Mouse (Mus musculus): ENCODE measurements at regions not wholly inside any gene's neighbourhood (a gene's known extent, or its start where the extent isn't known, plus 50 kb on each side); places are given as distances from the start of the nearest gene placed in this dataset.

DNA sequence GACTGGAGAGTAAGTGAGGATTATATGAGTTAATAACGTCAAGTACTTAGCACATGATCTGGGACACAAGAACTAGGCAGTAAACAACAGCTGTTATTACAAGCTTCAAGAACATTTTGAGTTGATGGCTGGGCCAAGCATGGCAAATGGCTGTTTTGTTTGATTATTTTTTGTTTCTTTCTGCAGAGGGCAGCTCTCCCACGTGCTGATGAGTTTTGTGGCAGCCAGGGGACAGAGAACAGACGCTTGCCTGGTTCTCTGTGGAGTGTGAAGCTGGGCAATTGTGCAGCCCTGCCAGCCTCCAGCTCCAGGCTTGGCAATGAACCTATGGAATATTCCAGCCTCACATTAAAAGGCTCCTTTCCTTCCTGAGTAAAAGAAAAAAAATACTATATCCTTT, 592.2 kb downstream of the Tox3 start:
- DNase-seq (ENCODE audit: low read depth) = no peak

DNA sequence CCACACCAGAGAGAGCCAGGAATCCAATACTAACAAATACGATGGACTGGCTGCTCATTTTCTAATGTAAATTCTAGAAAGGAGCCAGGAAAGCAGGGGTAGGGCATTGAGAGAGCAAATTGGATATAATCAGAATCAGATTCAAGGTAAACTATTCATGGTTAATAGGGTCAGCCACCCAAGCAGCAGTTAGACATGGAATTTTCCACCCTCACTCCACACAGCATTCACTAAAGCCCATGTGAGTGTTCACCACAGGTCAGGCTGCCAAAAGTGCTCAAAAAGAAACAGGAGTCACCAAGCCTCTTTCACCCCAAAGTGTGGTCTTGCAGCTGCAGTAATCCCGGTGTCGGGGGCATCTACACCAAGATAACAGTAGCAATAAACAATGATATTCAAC, 596.9 kb downstream of the Tox3 start:
- no peak for DNase-seq (ENCODE audit: low read depth)

- no peak for DNase-seq (ENCODE audit: low read depth)
These were observed 600.4 kb downstream of the Tox3 start for GRCm38 (mm10) chr8:89747726-89748125.

DNA sequence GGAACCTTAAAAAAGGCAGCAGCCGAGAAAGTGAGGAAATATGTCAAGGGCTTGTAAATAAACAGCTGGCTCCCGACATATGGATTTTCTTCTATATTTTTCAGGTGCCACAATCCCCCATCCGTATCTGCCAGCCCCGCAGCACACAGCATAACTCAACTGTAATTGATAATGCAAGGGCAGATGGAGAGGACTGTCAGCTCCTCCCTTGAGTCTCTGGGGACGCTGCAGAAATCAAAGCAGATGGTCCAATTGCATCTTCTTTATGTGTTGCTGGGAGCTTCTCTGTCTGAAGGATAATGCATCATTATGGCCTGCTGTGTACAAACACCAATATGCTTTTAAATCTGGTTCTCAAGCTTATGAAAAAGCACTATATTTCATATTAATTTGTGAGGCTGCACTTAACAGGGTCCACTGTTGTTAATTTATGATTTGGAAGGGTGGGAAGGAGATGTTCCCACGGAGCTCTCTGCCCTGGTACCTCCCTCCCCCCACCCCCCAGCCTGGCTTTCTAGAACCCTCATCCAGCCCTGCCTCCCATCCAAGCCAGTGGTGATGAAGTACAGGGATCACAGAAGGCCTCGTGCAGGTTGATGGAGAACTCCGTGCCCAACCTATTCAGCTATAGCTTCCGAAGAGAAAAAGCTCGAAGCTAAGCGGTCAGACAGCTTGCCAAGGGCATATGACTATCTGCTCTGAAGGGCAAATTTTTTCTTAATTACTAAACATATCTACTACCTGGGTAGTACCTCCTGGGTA, 603.7 kb downstream of the Tox3 start:
- no peak for DNase-seq (ENCODE audit: low read depth)

GRCm38 (mm10) chr8:89738657-89739056, 609.5 kb downstream of the Tox3 start:
- no peak for DNase-seq (ENCODE audit: low read depth)

- no peak for DNase-seq (ENCODE audit: low read depth)
These were observed 610.5 kb downstream of the Tox3 start for GRCm38 (mm10) chr8:89737636-89738035.

DNA sequence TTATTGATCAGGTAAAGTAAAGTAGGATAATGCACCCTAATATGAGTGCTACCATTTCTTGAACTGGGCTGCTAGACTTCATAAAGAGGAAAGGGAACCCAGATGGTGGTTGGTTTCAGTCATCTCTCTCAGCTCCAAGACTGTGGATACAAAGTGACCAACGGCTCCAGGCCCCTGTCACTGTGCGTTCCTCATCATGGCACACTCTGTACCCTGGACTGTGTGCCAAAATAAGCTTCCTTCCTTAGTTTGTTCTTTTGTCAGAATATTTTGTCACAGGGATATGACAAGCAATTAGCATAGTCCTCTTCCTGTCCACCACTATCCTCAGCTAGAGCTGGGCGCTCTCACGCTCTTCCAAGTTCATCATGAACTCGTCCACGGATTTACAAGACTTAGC, 620.9 kb downstream of the Tox3 start:
- DNase-seq (ENCODE audit: low read depth) = no peak

GRCm38 (mm10) chr8:89721684-89722305, 626.3 kb downstream of the Tox3 start:
- DNase-seq (ENCODE audit: low read depth) = no peak

- DNase-seq (ENCODE audit: low read depth) = no peak
These were observed 634.3 kb downstream of the Tox3 start for GRCm38 (mm10) chr8:89713880-89714279.

GRCm38 (mm10) chr8:89707341-89707928, 640.7 kb downstream of the Tox3 start:
- DNase-seq (ENCODE audit: low read depth) = no peak

DNA sequence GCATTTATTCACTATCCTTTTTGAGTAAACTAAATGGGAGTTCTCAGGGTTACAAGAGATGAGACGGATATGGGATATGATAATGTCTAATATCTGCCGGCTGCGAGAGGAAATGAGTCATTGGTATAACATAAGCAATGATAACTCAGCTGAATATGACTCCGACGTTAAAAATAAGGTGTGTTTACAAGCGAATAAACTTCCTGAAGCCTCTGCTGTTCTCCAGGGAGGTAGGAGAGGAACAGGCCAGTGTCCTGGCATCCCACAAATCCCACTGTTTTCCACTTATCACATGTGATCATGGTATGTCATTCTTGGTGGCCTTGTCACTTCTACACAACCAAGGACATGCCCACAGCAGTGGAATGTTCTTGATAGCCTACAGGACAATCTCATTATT, 641.7 kb upstream of the Sall1 start:
- no peak for DNase-seq (ENCODE audit: low read depth)

- no peak for DNase-seq (ENCODE audit: low read depth)
These were observed 637.0 kb upstream of the Sall1 start for GRCm38 (mm10) chr8:89680937-89681336.

DNA sequence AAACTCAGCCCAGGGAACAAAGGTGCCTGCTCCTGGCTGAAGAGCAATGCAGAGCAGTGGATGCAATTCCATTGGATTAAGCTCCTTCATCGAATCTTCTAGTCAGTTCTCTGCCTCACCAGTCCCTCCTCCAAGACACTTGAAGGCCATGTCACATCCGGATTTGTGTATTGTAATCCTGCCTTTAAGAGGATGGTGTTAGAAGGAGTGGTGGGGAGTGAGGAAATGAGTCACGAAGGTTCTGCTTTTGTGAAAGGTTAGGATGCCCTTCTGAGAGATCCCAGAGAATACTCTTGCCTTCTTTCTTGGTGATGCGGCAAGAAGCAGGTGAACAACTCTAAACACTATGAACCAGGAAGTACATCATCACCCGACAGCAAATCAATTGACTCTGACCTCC, 636.4 kb upstream of the Sall1 start:
- no peak for DNase-seq (ENCODE audit: low read depth)

- no peak for DNase-seq (ENCODE audit: low read depth)
These were observed 635.6 kb upstream of the Sall1 start for GRCm38 (mm10) chr8:89679551-89679950.

GRCm38 (mm10) chr8:89677266-89677665, 633.3 kb upstream of the Sall1 start:
- DNase-seq (ENCODE audit: low read depth) = no peak

- no peak for DNase-seq (ENCODE audit: low read depth)
These were observed 629.9 kb upstream of the Sall1 start for GRCm38 (mm10) chr8:89673911-89674310.

- DNase-seq (ENCODE audit: low read depth) = no peak
These were observed 628.7 kb upstream of the Sall1 start for GRCm38 (mm10) chr8:89672631-89673030.

GRCm38 (mm10) chr8:89664911-89665689, 621.1 kb upstream of the Sall1 start:
- no peak for DNase-seq (ENCODE audit: low read depth)

DNA sequence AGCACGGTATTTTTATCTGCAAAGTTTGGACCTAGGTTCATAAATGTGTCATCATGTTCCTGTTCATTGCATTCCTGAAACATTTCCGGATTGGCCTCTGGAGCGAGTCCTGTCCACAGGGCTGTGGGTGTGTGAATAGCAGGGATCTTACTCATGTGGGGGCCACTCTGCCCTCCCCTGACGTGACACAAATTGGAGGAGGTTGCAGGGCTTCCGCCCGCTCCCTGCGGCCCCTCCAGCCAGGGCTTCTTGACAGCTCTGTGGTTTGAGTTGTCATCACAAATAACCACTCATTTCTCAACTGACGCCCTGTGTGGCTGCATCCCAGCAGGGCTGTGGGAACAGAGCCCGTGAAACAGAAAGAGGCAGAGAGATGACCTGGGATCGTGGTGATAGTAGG, 619.9 kb upstream of the Sall1 start:
- DNase-seq (ENCODE audit: low read depth) = no peak

GRCm38 (mm10) chr8:89658998-89659944, 615.3 kb upstream of the Sall1 start:
- DNase-seq (ENCODE audit: low read depth) = no peak

DNA sequence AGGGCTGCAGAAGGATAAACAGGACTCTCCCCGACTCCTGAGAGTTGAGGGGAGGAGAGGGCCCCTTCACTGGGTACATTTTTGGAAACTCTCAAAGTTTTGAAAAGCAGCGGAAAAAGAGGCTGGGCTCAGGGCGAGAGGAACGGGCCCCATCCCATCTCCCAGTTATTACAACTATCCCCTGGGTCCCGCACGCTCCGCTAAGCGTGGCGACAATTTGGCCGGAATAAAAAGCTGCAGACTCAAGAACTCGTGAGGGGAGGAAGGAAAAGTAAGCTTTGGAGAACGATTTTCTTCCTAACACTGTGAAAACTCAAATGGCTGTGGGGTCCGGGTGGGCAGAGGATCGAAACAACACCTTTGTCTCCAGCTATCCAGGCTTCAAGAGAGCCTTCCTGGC, 611.4 kb upstream of the Sall1 start:
- no peak for DNase-seq (ENCODE audit: low read depth)
